Mouse (Mus musculus) kidney, adult 9 months (tissue): ENCODE data around the gene Pdxp.

Experiments
- DNase-seq: peaks from one replicate; pipeline ENCODE4 v3.0.0; 2022

Gene Pdxp

DNA sequence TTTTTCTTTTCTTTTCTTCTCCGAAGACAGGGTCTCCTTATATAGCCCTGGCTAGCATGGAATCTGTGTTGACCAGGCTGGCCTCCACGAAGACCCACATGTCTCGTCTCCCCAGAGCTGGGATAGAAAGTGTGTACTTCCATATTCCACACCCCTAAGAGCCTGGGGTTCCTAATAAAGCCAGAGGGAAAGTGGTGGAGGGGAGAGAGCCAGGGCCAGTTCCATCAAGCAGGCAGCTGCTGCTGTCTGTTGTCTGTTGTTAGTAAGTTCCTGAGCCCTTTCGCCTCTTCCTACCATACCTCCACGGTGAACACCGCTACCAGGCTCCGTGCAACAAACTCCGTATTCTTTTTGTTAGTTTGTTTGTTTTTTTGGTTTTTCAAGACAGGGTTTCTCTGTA is 14.8 kb downstream of the Pdxp start:
- DNase-seq = no peak

DNA sequence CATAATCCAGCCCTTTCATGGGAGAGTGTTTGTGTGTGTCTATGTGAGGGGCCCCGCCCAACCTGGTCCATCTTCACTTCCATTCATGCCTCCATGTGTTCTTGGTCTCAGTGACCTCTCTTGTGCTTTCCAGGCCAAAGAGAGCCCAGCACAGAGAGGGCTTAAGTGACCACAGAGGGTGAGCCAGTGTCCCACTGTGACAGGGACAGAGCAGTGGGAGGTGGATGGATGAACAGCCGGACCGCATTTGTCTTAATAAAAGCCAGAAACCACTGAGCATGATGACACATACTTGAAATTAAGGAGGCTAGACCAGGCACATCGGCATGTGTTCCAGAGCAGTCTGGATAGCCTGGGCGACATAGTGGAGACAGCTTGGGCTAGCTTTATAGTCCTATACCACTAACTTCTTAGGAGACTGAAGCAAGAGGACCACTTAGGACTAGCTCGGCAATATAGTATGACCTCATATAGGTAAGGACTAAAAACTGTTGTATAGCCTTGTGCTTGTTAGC is 16.5 kb downstream of the Pdxp start:
- no peak for DNase-seq

DNA sequence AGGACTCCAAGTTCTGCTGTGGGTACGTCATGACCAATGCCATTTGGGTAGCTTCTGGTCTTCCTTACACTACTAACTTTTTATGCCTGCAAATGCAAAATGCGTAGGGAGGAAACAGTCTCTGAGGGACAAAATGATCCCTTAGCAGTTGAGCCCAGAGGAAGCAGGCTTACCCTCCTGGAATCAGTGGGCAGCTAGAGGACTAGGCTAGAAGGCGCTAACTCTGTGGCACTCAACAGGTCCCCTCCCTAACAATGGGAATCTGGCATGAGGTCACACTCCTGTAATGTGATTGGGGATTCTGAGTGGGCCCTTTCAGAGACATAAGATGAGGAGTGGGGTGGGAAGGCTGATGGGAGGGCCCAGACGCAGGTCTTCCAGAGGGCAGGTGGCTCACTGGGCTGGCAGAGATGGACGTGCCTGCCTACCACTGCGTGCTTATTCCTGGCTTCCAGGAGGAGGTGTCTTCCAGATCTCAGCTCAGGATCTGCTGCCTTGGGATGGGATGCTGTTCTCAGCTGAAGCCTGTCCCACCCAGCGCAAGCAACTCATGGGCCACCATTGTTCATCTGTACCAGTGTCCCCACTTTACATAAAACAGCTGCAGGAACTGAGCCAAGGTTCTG is 17.2 kb downstream of the Pdxp start:
- no peak for DNase-seq

DNA sequence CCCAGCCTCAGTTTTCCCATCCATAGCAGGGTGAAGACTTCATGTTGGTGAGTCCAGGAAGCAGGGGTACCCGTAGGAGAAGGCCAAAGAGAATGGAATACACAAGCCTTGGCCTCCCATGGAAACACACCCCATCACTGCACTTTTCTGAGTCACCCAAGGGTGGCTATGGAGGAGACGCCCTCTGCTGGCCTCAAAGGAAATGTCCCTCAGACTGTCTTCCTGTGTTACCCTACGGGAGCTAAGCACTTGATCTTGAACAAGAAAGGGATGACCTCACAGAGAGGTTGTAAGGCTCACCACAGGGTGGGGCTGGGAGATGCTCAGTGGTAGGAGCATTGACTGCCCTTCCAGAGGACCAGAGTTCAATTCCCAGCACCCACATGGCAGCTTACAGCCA is 17.9 kb downstream of the Pdxp start:
- peak; percentile 67 for DNase-seq

DNA sequence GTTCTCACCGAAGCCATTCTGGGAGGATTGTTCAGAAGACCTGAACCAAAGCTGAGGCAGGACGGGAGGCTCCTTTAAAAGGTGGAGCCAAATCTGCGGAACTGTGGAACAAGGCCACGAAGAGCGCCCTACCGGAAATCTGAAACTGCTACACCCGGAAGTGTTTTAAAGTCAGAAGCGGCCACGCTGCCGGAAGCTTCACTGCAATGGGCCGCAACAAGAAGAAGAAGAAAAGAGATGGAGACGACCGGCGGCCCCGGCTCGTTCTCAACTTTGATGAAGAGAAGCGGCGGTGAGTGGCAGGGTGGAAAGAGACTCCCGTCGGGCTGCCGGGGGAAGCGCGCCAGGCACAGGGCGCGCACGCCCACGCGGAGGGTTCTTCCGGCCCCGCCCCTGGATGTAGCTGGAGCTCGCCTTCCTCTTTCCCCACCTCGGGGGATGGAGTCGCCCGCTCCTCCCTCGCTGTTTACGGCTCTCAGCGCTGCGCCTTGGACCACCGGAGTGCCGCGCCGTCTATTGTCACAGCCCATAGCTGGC is 21.1 kb downstream of the Pdxp start, which contains the start of gene Nol12:
TSS of gene Nol12 (plus strand) at position 150 of the 537 bp plus-strand sequence.
- peak; percentile 91 for DNase-seq

DNA sequence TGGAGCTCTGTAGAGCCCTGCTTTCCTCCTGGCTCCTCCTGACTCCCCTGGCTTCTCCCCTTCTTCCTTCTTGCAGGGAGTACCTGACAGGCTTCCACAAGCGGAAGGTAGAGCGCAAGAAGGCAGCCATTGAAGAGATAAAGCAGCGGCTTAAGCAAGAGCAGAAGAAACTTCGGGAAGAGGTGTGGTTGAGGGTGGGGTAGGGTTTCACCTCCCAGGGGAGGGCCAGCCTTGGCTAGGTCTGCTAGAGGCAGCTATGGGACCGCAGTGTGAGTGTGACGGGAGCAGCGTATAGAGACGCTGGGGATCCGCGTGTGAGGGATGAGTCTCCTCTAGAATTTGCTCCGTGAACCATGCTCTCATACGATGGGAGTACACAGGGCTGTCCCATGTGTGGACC is 22.7 kb downstream of the Pdxp start:
- no peak for DNase-seq

DNA sequence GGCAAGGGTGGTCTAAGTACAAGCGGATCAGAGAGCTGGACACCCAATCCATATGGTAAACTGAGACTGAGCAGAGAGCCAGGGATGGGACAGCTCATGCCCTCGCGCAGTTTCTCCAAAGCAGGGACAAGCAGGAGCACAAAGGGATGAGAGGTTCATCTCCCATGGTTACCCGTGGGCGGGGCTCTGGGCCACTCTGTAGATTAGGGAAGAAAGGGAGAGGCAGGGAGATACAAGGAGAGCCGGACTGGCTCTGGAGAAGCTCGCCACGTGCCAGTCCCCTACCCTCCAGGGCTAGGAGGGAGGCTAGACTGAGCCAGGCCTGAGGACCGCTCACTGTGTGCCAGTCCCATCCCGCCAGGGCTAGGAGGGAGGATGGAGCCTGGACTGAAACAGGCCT is 23.6 kb downstream of the Pdxp start:
- no peak for DNase-seq

DNA sequence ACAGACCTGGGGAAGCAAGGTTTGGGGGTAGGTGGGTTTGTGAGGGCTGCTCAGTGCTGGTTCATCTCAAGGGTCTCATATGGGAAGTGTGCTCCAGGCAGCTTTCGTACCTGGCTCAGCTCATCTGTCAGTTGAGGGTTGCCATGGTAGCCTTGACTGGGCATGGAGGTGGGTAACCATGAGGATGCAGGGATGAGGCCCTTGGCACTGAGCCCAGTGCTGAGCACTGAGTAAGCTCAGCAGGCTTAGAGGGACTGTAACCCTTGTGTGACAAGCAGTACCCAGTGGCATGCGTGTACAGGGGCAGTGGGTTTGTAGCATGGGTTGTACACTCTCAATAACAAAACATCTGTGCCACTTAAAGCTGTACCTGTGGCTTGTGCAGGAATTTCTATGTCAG is 24.2 kb downstream of the Pdxp start:
- DNase-seq = no peak

DNA sequence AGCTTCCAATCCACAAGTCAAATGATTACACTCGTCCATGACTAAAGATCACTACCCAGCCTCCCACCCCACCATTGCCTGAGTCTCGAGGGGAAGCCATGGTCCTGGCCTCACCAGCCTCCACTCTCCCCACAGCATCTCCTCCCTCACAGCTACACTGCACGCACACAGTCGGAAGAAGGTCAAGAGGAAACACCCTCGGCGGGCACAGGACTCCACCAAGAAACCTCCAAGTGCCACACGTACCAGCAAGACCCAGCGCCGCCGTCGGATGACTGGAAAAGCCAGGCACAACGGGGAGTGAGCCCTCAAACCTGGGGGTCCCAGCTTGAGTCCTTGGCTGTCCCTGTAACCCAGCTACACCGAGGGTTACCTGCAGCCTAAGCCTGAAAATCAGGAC is 26.6 kb downstream of the Pdxp start:
- no peak for DNase-seq

DNA sequence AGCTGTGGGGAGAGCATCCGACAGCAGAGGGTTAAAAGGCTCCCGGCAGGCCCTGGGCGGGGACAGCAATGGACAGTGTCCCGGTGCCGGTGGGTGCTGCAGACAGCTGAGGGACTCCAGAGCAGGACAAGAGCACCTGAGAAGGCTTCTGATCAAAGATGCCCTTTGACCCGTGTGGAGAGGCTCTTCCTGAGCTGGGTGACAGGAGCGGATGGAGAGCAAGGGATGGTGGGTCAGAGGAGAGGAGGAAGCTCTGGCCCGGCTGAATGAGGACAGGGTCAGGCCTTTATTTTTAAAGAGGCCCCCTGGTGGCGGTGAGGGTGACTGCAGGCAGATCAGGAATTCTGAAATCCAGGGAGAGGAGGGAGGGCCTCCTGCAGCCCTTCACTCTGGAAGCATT is 28.9 kb downstream of the Pdxp start:
- peak; percentile 87 for DNase-seq

DNA sequence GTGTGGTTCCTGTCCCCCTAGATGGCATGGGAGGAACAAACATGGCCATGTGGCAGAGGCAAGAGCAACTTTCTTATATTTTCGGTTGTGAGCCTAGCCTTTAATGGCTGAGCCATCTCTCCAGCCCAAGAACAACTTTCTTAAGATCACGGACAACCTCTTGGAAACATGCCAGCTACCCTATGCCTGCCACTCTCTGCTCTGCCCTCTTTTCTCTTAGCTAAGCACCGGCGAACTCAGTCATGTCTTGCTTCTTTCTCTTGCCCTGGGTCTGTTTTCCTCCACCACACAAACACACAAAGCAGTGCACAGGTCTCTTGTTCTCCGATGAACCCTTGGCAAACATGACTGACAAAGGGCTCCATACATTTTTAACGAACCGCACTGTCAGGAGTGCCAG is 32.5 kb downstream of the Pdxp start:
- no peak for DNase-seq

DNA sequence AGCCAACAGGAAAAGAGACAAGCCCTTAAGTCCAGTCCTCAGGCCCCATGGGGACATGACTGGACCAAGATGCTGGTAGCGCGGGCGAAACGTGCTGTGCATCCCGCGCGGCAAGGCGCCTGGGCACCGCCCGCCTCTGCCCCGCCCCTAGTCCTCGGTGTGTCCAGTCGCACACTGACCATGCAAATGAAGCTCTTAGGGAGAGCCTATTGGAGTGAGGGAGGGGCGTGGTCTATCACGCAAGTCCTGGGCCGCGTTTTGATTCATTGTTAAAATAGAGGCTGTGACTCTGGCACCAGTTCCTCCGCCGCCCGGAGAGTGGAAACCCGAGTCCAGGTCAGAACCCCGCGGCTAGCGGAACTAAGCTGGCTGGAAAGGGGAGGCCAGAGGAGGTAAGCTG is 33.9 kb downstream of the Pdxp start, which contains the start of gene Triobp:
TSS of gene Triobp (plus strand) at position 68 of the 400 bp plus-strand sequence.
- peak; percentile 89 for DNase-seq

DNA sequence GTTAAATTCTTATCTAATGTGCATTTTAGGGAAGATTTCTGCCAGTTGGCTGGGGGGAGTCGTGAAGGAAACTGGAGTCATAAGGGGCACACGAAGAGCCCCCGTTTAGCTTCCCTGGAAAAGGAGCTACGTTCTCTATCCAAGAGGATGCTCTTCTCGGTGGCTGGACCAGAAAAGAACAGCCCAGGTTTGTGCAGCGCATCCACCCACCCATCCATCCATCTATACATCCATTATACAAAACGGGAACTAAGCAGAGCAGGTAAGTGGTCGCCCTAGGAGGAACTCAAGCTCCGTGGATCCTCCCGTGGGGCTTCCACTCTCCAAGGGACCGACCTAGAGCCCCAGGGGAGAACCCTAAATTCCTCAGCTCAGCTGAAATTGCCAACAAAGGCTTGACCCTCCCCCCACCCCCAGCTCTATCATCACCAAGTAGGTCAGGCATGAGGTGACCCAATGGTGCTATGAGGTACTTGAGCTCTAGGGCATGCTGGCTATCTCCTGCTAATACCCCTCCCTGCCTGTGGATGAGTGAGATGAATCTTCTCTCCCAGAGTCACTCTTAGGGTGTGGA is 34.5 kb downstream of the Pdxp start:
- DNase-seq = no peak

DNA sequence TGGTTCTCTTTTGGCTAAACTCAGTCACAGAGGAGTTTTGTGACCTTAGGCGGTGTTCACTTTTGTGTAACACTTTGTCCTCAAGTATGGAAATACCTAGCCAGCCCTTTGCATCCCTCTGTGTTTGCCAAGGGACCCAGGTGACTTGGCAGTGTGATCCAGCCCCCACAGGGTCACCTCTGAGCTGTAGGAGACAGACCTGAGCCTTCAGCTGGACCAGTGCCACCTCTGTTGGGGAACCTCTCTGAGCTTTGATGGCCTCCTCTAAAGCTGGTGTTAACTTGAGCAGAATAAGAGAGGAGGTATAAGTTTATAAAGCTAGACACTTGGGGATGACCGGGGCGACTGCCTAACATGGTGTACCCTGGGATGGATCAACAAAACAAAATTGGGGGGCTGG is 35.2 kb downstream of the Pdxp start:
- no peak for DNase-seq

DNA sequence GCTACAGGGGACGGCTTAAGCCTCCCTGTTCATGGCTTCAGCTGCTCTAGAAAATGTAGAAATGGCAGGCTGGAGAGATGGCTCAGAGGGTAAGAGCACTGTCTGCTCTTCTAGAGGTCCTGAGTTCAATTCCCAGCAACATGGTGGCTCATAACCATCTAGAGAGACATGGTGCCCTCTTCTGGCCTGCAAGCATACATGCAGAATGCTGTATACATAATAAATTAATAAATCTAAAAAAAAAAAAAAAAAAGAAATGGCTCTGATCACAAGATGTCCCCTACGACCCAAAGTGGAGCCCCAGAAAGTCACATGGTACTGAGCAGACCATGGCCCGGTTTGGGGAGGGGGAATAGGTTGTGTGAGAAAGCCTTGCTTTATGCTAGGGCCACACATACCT is 41.9 kb downstream of the Pdxp start:
- no peak for DNase-seq

DNA sequence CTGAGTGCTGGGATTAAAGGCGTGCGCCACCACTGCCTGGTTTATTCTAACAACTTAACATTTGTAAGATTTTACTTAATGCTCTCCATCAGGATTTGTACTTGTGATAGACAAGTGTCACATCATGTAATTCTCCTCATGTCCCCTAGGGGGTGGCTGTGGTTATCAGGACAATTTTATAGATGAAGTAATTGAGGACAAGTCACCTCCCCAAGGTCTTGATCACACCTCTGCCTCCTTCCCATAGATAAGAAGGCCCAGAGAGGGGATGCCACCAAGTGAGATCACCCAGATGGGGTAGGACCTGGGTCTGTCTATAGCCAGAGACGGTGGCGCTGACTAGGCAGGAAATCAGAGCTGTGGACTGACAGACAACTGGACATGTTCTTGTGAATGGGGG is 42.6 kb downstream of the Pdxp start:
- peak; percentile 35 for DNase-seq

DNA sequence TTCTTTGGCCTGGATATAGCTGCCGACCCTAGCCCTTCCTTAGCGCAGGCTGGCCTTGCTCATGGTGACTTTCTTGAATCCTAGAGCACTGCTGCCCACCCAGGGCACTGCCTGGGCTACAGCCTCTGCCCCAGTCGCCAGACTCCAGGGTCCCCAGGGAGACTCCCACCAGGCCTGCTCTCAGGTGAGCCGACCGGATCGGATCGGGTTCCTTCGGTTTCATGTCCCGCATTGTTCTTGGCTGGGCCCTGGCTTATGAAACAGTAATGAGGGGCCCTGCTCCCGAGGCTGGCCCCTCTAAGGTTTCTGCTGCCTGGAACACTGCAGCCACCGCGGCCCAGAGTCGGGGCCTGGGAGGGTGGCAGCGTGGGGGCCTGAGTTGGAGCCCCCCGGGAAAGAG is 43.3 kb downstream of the Pdxp start:
- no peak for DNase-seq

DNA sequence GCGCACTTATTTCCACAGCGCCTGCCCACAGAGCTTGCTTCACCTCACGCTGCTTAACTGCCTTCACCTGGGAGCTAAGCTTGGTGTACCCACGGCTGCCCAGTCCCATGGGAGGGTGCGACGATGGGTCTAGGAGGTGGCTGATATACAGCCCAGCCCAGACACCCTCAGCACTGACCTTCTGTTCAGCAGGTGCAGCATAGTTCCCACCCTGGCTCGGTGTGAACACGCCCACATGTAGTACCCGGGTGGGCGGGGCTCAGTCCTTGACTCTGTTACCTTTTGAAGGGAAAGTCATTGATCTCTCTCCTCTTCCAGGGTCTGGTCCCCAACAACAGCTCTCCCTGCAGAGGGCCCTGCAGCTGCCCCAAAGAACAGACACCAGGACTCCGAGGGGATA is 45.8 kb downstream of the Pdxp start:
- no peak for DNase-seq

DNA sequence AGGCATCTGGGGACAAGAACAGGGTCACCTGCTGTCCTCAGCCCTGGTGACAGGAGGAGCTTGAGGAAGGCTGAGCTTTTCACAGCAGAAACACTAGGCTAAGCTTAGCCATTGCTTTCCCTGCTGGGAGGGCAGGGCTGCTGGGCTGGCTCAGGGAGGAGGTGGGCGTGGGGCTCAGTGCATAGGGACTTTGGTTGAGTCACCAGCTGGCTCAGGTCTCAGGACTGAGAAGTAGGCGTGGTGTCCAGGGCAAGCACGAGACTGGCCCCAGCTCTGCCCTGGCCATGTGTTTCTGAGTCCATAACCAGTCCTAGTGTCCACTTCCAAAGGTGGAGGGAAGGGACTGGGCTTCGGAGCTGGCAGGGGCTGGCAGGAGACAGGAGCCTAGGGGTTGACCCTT is 46.4 kb downstream of the Pdxp start:
- no peak for DNase-seq

DNA sequence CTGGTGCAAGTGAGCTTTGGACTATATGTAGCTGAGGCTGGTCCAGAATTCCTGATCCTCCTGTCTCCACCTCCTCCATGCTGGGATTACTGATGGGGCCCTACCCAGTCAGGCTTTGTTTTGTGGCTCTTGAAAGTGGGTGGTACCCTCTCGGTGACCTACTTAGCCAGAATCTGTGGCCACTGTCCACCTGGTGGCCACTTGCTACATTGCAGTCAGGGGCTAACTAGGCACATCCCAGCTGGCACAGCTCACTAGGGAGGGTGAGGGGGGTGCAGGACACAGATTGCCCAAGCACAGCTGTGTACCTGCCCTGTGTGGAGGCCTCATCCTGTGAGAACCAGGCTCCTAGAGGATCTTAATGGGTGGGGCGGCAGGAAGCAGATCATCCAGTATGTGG is 49.2 kb downstream of the Pdxp start:
- peak; percentile 69 for DNase-seq
